Mouse (Mus musculus) left cerebral cortex, postnatal 25 days (tissue): ENCODE measurements around the gene Ugt1a6b. TPM values are rescaled to one million over a fixed set of nuclear protein-coding genes. Genes with fewer than 3 reads are reported as not detected.
"Not testable (repeated sequence)": the region's sequence is repeated elsewhere in the genome, so short reads cannot be mapped to it uniquely, and the experiment has no call there.

Source experiments
- DNase-seq, 2 experiments: peaks; one replicate each; pipeline ENCODE4 v3.0.0; 2022; ENCODE audit warnings: low spot score in 2 of 2, mixed read lengths in 1 of 2
- intact Hi-C: fragments of 180-260 bp; cut with DNase I; formaldehyde crosslinking; loops from one replicate; pipeline ENCODE4 v1.15.1; 2025
- total RNA-seq, 2 experiments: library from RNA; stranded (reverse); gene quantifications; 2 replicates each; pipeline ENCODE4 v1.2.3; 2021

The Ugt1a6b gene
- total RNA-seq, 2 experiments from 2014 or later, result not detected

- DNase-seq, intact Hi-C loops: not testable (repeated sequence)
These were observed 69.1 kb downstream of the Ugt1a6b start for GRCm38 (mm10) chr1:88172190-88172589.

GRCm38 (mm10) chr1:88179657-88180056 lies 76.6 kb downstream of the Ugt1a6b start:
- intact Hi-C loops, result no loop called here
- DNase-seq, result no peak

DNA sequence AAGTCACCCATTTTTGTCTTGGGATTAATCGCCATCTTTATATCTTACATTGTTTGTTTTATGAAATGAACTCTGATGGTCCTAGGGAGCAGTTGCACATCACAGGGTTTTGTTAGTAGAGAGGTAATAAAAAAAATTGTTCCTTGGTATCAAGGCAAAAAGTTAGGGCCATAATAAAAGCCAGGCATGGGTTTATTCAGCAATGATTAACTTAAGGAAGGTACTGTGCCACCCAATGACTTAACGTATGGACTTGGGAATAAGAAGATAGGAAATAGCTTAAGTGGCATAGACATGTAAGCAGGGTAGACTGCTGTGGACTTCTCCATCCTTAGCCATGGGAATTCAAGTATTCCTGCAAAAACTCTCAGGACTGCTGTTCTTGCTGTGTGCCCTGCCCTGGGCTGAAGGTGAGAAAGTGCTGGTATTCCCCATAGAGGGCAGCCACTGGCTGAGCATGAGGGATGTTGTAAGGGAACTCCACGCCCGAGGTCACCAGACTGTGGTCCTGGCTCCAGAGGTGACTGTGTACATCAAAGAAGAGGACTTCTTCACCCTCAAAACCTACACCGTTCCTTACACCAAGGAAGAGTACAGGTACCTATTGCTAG lies 83.4 kb downstream of the Ugt1a6b start:
- intact Hi-C loops, result no loop called here

DNA sequence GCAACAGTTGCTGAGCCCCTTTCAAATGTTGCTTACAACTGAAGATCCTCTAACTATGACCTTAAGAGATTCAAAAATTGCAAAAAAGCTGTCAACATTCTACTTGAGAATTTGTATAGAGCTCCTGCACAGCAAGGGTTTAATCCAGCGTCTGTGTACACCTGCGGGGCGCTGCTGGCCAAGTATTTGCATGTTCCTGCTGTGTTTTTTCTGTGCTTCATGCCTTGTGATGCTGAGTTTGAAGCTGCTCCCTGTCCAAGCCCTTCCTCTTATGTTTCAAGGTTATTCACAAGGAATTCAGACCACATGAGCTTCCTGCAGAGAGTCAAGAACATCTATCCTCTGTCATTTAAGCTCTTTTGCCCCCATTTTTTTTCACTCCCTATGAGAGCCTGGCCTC lies 89.1 kb downstream of the Ugt1a6b start:
- no peak for DNase-seq
- intact Hi-C loops, result no loop called here

More for the DNA sequence above, 83.4 kb downstream of the Ugt1a6b start:
- DNase-seq, result no peak

DNA sequence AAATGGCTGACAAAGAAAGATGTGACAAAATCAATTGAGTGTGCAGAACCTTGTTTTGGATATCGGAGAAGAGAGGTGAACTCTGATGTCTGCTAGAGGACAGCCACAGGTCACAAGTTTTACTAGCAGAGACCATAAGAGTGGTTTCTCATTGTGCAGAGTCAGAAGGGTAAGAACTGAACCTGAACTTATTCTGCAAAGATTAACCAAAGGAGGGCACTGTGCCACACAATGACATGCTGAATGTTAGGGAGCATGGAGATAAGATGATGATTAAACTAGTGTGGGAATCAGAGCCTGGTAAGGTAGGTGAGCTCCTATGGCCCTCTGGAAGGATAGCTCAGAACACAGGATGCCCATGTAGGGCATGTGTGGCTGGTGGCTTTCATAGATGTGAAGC lies 92.6 kb downstream of the Ugt1a6b start:
- no peak for DNase-seq
- intact Hi-C loops, result no loop called here

- no peak for DNase-seq
- intact Hi-C loops, result no loop called here
These were observed 94.4 kb downstream of the Ugt1a6b start for GRCm38 (mm10) chr1:88197443-88197842.

GRCm38 (mm10) chr1:88199996-88200395 lies 96.9 kb downstream of the Ugt1a6b start:
- no peak for DNase-seq
- intact Hi-C loops, result no loop called here

GRCm38 (mm10) chr1:88200456-88200855 lies 97.4 kb downstream of the Ugt1a6b start, which contains the start of gene Ugt1a2:
Gene Ugt1a2, plus strand, starts transcription at chr1:88200601.
- intact Hi-C loops, result no loop called here
- DNase-seq, result no peak

GRCm38 (mm10) chr1:88205294-88205922 lies 102.4 kb downstream of the Ugt1a6b start, which contains the start of gene Dnajb3:
Gene Dnajb3, minus strand, starts transcription at chr1:88205782.
- intact Hi-C loops, result no loop called here
- DNase-seq, result peak; percentile 87 to 91

GRCm38 (mm10) chr1:88206843-88207479 lies 103.9 kb downstream of the Ugt1a6b start:
- intact Hi-C loops, result no loop called here
- DNase-seq, result no peak

- intact Hi-C loops, result no loop called here
These were observed 108.8 kb downstream of the Ugt1a6b start, which contains the start of gene Ugt1a1 for GRCm38 (mm10) chr1:88211812-88212211. Gene Ugt1a1, plus strand, starts transcription at chr1:88211959.

DNA sequence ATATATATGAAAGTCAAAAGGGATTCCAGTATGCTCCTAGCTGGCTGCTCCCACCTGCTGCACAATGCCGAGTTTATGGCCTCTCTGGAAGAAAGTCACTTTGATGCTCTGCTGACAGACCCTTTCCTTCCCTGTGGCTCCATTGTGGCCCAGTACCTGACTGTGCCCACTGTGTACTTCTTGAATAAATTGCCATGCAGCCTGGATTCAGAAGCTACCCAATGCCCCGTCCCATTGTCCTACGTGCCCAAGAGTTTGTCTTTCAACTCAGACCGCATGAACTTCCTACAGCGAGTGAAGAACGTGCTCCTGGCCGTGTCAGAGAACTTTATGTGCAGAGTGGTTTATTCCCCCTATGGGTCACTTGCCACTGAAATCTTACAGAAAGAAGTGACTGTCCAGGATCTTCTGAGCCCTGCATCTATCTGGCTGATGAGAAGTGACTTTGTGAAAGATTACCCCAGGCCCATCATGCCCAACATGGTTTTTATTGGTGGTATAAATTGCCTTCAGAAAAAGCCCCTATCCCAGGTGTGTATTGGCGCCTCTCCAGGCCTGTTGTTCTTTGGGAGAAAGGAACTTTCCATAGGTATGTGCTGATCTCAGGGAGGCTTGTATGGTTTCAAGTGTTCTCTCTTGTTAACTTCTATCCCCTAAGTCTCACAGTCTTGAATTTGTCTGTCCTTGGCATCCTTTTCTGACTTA lies 109.4 kb downstream of the Ugt1a6b start:
- intact Hi-C loops, result no loop called here
- DNase-seq, result no peak

More at GRCm38 (mm10) chr1:88211812-88212211, 108.8 kb downstream of the Ugt1a6b start, which contains the start of gene Ugt1a1:
- DNase-seq, result no peak

DNA sequence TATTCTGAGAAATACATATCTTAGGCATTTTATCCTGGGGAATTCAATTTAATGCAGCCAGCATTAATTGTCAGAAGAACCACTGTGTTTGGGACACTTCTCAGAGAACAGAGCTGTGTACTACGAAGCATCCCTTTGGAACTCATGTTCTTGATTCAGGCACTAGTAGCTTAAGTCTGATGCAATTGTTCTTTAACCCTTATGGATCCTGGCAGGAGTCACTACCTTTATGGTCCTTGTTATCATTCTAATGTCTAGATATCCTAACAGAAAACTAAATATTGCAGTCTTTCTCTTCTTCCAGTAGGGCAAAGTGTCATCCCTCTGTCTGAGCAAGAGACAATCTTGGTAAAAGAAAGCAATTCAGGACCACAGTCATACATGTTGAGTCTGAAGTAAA lies 110.0 kb downstream of the Ugt1a6b start:
- no peak for DNase-seq
- intact Hi-C loops, result no loop called here

DNA sequence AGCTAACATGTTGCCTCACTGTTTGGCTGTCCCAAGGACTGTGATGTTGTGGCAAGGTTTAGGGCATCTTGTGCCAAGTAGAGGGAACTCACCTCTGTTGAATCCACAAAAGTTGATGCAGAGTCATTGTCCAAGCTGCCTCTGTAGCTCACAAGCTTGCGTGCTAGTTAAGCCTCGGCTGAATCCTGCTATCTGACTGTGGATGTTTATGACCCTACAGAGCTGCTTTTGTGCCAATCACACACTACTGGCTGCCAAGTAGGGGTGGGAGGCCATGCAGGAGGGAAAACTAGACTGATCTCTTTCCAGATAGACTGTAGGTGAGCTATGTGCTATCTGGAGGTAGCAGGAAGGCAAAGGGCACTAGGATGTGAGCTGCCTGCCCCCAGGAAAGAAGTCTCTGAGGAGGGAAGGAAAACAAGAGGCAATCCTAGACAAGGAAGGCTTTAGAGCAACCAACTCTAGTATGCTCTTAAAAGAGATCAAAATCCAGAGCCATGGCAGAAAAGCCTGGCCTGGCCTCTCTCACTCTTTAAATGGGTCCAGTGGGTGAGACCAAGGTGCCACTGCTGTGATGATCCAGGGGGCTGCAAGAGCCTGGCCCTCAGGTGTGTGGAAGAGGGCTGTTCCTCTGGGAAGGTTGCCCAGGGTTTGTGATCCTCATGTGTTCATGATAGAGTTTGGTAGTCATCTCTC lies 110.9 kb downstream of the Ugt1a6b start:
- no peak for DNase-seq
- intact Hi-C loops, result no loop called here

DNA sequence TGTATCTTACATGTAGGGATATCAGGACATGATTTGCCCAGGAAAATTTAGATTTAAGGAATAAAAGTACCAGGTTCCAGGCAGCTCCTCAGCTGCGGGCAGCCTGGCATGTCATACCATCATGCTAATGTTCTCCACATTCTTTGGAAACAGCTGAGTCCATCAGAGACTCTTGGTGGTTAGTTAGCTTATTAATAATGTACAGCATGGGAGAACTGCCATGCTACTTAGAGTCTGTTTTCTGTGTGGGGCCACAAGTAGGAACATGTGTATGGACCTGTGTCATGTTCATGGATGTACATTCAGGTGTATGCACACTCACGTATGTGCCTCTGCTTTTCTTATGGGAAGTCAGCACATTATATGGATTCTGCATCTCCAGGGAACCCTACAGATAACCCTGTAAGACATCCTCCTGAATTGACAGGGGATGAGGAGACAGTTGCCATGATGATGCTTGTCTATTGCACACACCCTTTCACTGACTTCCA lies 111.5 kb downstream of the Ugt1a6b start:
- DNase-seq, result no peak
- intact Hi-C loops, result no loop called here

GRCm38 (mm10) chr1:88215466-88216380 lies 112.7 kb downstream of the Ugt1a6b start:
- intact Hi-C loops, result no loop called here

DNA sequence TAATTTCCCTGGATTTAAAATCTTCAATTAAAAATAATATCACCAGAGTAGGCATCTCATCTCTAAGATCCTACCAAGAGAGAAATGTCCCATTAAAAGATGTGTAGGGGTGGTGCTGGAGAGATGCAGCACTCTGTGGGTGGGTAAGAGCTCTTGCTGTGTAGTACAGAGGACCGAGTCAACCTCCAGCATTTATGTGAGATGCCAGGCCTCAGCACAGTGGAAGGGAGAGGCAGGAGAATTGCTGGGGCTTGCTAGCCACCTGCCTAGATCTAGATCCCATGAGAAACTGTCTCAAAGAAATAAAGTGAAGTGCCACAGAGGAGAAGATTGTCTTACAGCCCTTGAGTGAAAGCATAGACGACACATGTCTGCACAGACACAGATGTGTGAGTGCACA lies 113.5 kb downstream of the Ugt1a6b start:
- intact Hi-C loops, result no loop called here
- DNase-seq, result no peak

More at GRCm38 (mm10) chr1:88215466-88216380, 112.7 kb downstream of the Ugt1a6b start:
- no peak for DNase-seq

DNA sequence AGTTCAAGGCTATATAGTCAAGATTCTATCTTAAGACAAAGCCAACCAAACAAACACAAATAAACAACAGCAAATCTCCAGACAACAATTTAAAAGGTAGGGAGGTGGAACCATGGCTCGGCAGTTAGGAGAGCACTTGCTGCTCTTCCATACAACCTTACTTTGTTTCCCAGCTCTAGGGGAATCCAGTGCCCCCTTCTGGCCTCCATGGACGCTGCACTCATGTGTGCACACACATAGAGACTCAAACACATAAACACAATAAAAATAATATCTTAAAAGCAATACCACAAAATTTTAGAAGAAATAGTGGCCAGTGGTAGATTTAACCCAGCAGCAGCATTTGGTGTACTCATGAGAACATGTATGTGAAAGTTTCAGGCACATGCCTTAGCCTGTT lies 114.1 kb downstream of the Ugt1a6b start:
- intact Hi-C loops, result no loop called here
- DNase-seq, result no peak
